Mouse (Mus musculus) neutrophil, adult 59 days (primary cell): ENCODE results near the gene Olfr116. TPM values are rescaled to one million over a fixed set of nuclear protein-coding genes. Genes with fewer than 3 reads are reported as not detected.

Experiments used
- total RNA-seq, 2 experiments: library from RNA; stranded (reverse); gene quantifications; 1 replicate in 1 of 2; 2 replicates in 1 of 2; pipeline ENCODE4 v1.2.4; 2023

Olfr116 gene
- not detected for total RNA-seq

GRCm38 (mm10) chr17:37627009-37627408, at the start of gene Olfr116, which contains the start of gene Olfr115:
Gene Olfr116, minus strand, starts transcription at chr17:37627199.
Gene Olfr115, minus strand, starts transcription at chr17:37627109.

GRCm38 (mm10) chr17:37666688-37667087, 39.7 kb upstream of the Olfr116 start, which contains the start of gene Olfr118:
Gene Olfr118, plus strand, starts transcription at chr17:37666988.

GRCm38 (mm10) chr17:37663682-37664081, 36.7 kb upstream of the Olfr116 start, which contains the start of gene Olfr117:
Gene Olfr117, minus strand, starts transcription at chr17:37663782.

GRCm38 (mm10) chr17:37592643-37593042, 34.4 kb downstream of the Olfr116 start, which contains the start of gene Olfr114:
Gene Olfr114, minus strand, starts transcription at chr17:37592743.

GRCm38 (mm10) chr17:37577563-37577962, 49.4 kb downstream of the Olfr116 start, which contains the start of gene Olfr113:
Gene Olfr113, minus strand, starts transcription at chr17:37577663.

Other genes starting within 250 kb of the Olfr116 start
- not detected for gene Olfr105-ps, start 248.2 kb downstream of the Olfr116 start, total RNA-seq
- not detected for gene Olfr106-ps, start 236.8 kb downstream of the Olfr116 start, total RNA-seq
- not detected for gene Olfr107, start 228.0 kb downstream of the Olfr116 start, total RNA-seq
- not detected for gene Olfr108, start 181.7 kb downstream of the Olfr116 start, total RNA-seq
- not detected for gene Olfr109, start 168.3 kb downstream of the Olfr116 start, total RNA-seq
- gene H2-M2, start 143.6 kb downstream of the Olfr116 start, total RNA-seq, result not detected
- not detected for gene Olfr110, start 134.7 kb downstream of the Olfr116 start, total RNA-seq
- not detected for gene Olfr111, start 119.2 kb downstream of the Olfr116 start, total RNA-seq
- gene Olfr112, start 57.7 kb downstream of the Olfr116 start, total RNA-seq, result not detected
- not detected for gene Olfr113, start 49.5 kb downstream of the Olfr116 start, total RNA-seq
- not detected for gene Olfr114, start 34.5 kb downstream of the Olfr116 start, total RNA-seq
- not detected for gene Olfr115, start 90 bp downstream of the Olfr116 start, total RNA-seq
- not detected for gene Olfr117, start 36.6 kb upstream of the Olfr116 start, total RNA-seq
- gene Olfr118, start 39.8 kb upstream of the Olfr116 start, total RNA-seq, result not detected
- gene Olfr119, start 69.4 kb upstream of the Olfr116 start, total RNA-seq, result not detected
- gene Olfr120, start 94.6 kb upstream of the Olfr116 start, total RNA-seq, result not detected
- gene Olfr121, start 121.7 kb upstream of the Olfr116 start, total RNA-seq, result not detected
- not detected for gene Olfr122, start 141.4 kb upstream of the Olfr116 start, total RNA-seq
- not detected for gene Olfr123, start 166.3 kb upstream of the Olfr116 start, total RNA-seq
- gene Olfr124, start 172.7 kb upstream of the Olfr116 start, total RNA-seq, result not detected
- not detected for gene Olfr125, start 205.8 kb upstream of the Olfr116 start, total RNA-seq
- gene Olfr126, start 220.3 kb upstream of the Olfr116 start, total RNA-seq, result not detected